Mouse (Mus musculus) neural tube, embryonic 11.5 days (tissue): ENCODE measurements around the gene Rora. TPM values are rescaled to one million over a fixed set of nuclear protein-coding genes. Genes with fewer than 3 reads are reported as not detected.

ENCODE experiments used
- ATAC-seq: fragments of 200-750 bp; cut with Nextera tagmentation; 2 replicates; pipeline ENCODE4 v1.8.0; 2017; ENCODE audit warnings: moderate number of reproducible peaks, mild to moderate bottlenecking, moderate TSS enrichment, moderate library complexity; ENCODE audit not compliant: insufficient read depth, low FRiP score, low TSS enrichment
- DNase-seq: peaks from one replicate; pipeline ENCODE4 v3.0.0-alpha.2; 2015; ENCODE audit warnings: low spot score
- H3K27ac ChIP-seq: fragments of 300-500 bp; sonication (generic); 2 replicates; pipeline ENCODE4 v1.5.1; 2014; ENCODE audit warnings: low read depth, mild to moderate bottlenecking, low read length
- H3K27me3 ChIP-seq: fragments of 300-500 bp; sonication (generic); 2 replicates; pipeline ENCODE4 v1.6.1; 2014; ENCODE audit warnings: mild to moderate bottlenecking, low read length, mixed read lengths; ENCODE audit not compliant: control insufficient read depth, insufficient read depth
- H3K36me3 ChIP-seq: fragments of 300-500 bp; sonication (generic); 2 replicates; pipeline ENCODE4 v1.6.1; 2014; ENCODE audit warnings: mild to moderate bottlenecking, low read length, moderate library complexity, mixed read lengths; ENCODE audit not compliant: control insufficient read depth, insufficient read depth
- H3K4me1 ChIP-seq: fragments of 300-500 bp; sonication (generic); 2 replicates; pipeline ENCODE4 v1.6.1; 2014; ENCODE audit warnings: low read length, mixed read lengths; ENCODE audit not compliant: control insufficient read depth, insufficient read depth
- H3K4me2 ChIP-seq: fragments of 300-500 bp; sonication (generic); 2 replicates; pipeline ENCODE4 v1.6.1; 2014; ENCODE audit warnings: low read depth, mild to moderate bottlenecking, moderate library complexity
- H3K4me3 ChIP-seq: fragments of 300-500 bp; sonication (generic); 2 replicates; pipeline ENCODE4 v1.5.1; 2014; ENCODE audit warnings: low read depth, low read length
- H3K9ac ChIP-seq: fragments of 300-500 bp; sonication (generic); 2 replicates; pipeline ENCODE4 v1.6.1; 2014; ENCODE audit warnings: mild to moderate bottlenecking, low read length
- H3K9me3 ChIP-seq: fragments of 300-500 bp; sonication (generic); 2 replicates; pipeline ENCODE4 v1.6.1; 2016; ENCODE audit warnings: low read length; ENCODE audit not compliant: control insufficient read depth
- WGBS: fragments of 180-500 bp; shearing (Covaris S2); extraction: QIAGEN DNeasy Blood & Tissue Kit; methylation state at CpG from one replicate; pipeline ENCODE4 v1.1.7; 2014; 5-methylcytosine and 5-hydroxymethylcytosine counted together
- polyA plus RNA-seq: library from polyadenylated mRNA; unstranded; fragments of >200 nt; fragmentation: Nextera tagmentation; extraction: Ambion mirVana; gene quantifications from 2 replicates; pipeline ENCODE4 v1.2.1, GENCODE M21; 2014

Gene Rora
- polyA plus RNA-seq, 1 experiment from 2014 or later = 3.2 TPM

- Histone ChIP-seq H3K9me3 (no peaks in the 10 kb centered on the region), H3K4me1 (no peaks in the 10 kb centered on the region), H3K36me3 (no peaks in the 10 kb centered on the region), H3K9ac (no peak overlapping the region), H3K4me2 (no peak overlapping the region), H3K27ac (no peak overlapping the region), H3K27me3 (no peaks in the 10 kb centered on the region), H3K4me3 (no peak overlapping the region)
- DNase-seq (peak; percentile 56), ATAC-seq (no peak)
- 41% methylated on average over 6 of the region's 6 CpGs for WGBS
These were observed 590.0 kb downstream of the Rora start for GRCm38 (mm10) chr9:69243626-69244025.

DNA sequence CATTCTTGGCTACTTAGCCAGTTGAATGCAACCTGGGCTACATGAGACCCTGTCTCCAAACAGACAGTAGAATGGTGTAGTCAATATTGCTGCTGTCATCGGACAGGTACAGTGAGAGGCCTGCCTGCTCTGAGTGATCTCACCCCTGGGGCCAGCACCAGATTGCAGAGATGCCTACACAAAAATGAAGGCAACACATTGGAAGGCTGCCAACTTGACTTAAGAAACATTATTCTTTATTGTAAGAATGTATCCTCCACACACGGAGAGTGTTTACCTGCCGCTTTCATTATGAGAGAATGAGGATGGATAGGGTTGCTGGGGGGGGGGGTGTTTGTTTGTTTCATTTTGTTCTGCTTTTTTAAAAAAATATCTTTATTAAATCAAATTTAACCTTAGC is 592.6 kb downstream of the Rora start:
- WGBS = 84% methylated on average over 3 of the region's 3 CpGs
- Histone ChIP-seq H3K27me3 (no peaks in the 10 kb centered on the region), H3K4me3 (no peak overlapping the region), H3K36me3 (no peaks in the 10 kb centered on the region), H3K4me2 (no peak overlapping the region), H3K9me3 (no peaks in the 10 kb centered on the region), H3K9ac (no peak overlapping the region), H3K27ac (no peak overlapping the region), H3K4me1 (no peaks in the 10 kb centered on the region)
- DNase-seq (no peak), ATAC-seq (no peak)

GRCm38 (mm10) chr9:69249586-69249985 is 596.0 kb downstream of the Rora start:
- no peak for DNase-seq
- ATAC-seq = no peak
- no peaks in the 10 kb centered on the region for H3K4me1 ChIP-seq
- H3K9me3 ChIP-seq = no peaks in the 10 kb centered on the region
- no peaks in the 10 kb centered on the region for H3K36me3 ChIP-seq
- no peaks in the 10 kb centered on the region for H3K27me3 ChIP-seq
- H3K27ac ChIP-seq = no peak overlapping the region
- H3K4me2 ChIP-seq = no peak overlapping the region
- H3K4me3 ChIP-seq = no peak overlapping the region
- 94% methylated on average over 3 of the region's 3 CpGs for WGBS
- no peak overlapping the region for H3K9ac ChIP-seq

DNA sequence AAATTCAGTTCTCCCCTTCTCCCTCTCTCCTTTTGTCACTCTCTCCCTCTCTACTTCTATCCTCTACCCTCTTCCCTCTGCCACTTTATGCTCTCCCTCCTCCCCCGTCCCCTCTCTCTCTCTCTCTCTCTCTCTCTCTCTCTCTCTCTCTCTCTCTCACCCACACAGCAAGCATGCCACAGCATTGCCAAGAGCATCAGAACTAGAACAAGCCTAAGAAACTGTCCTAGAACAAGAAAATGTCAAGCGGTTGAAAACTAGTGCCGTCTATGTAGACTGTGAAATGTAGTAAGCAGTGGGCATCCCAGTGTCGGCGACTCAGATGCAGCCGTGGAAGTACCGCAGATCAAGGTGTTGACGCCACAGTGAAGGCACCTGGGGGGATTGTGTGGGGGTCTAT is 596.7 kb downstream of the Rora start:
- no peak overlapping the region for H3K4me2 ChIP-seq
- H3K36me3 ChIP-seq = no peaks in the 10 kb centered on the region
- no peaks in the 10 kb centered on the region for H3K4me1 ChIP-seq
- DNase-seq = no peak
- no peak overlapping the region for H3K9ac ChIP-seq
- H3K27ac ChIP-seq = no peak overlapping the region
- no peak for ATAC-seq
- no peak overlapping the region for H3K4me3 ChIP-seq
- no peaks in the 10 kb centered on the region for H3K27me3 ChIP-seq
- H3K9me3 ChIP-seq = no peaks in the 10 kb centered on the region
- WGBS = 93% methylated on average over 8 of the region's 8 CpGs

DNA sequence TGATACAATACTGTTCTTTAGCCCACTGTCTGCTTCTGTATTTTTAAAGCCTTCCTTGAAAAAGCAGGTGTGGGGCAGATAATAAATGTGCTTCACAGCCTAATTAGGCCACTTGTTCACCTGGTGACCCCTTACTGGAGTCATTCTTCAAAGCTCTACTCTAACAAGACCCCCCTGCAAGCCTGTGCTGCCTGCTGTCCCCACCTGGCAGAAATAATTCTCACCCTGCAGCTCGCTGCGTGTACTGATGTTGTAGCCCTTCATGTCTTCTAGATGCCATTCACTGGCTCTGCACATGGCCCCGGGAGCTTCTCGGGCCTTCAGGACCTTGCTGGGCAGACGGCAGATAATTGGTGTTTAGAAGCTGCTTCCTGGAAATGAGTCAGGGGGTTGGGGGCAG is 604.9 kb downstream of the Rora start:
- no peak overlapping the region for H3K9ac ChIP-seq
- no peak overlapping the region for H3K4me3 ChIP-seq
- H3K4me1 ChIP-seq = no peaks in the 10 kb centered on the region
- H3K9me3 ChIP-seq = no peaks in the 10 kb centered on the region
- 61% methylated on average over 5 of the region's 5 CpGs for WGBS
- no peak overlapping the region for H3K27ac ChIP-seq
- ATAC-seq (no peak), DNase-seq (no peak)
- H3K4me2 ChIP-seq = no peak overlapping the region
- no peaks in the 10 kb centered on the region for H3K36me3 ChIP-seq
- no peaks in the 10 kb centered on the region for H3K27me3 ChIP-seq

DNA sequence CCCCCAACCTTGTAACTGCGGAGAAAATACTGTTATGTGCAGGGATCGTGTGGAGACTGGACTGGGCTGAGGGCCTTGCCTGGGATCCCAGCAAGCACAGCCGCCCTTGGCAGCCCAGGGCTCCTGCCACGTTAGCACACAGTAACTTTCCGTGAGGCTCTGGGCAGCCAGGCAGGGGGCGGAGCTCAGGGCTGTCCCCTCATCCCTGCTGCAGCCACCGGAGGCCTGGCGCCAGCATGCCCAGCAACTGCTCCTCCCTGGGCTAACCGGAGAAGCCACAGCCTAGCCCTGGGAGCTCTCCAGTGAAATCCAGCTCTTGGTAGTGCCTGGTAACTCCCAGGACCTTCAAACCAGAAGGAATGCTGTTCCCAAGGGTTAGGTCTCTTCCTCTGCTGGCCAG is 605.8 kb downstream of the Rora start:
- Histone ChIP-seq H3K9me3 (no peaks in the 10 kb centered on the region), H3K27me3 (no peaks in the 10 kb centered on the region), H3K4me2 (no peak overlapping the region), H3K9ac (no peak overlapping the region), H3K4me1 (no peaks in the 10 kb centered on the region), H3K4me3 (no peak overlapping the region), H3K27ac (no peak overlapping the region), H3K36me3 (no peaks in the 10 kb centered on the region)
- ATAC-seq (no peak), DNase-seq (peak; percentile 32)
- WGBS = 9% methylated on average over 9 of the region's 9 CpGs

DNA sequence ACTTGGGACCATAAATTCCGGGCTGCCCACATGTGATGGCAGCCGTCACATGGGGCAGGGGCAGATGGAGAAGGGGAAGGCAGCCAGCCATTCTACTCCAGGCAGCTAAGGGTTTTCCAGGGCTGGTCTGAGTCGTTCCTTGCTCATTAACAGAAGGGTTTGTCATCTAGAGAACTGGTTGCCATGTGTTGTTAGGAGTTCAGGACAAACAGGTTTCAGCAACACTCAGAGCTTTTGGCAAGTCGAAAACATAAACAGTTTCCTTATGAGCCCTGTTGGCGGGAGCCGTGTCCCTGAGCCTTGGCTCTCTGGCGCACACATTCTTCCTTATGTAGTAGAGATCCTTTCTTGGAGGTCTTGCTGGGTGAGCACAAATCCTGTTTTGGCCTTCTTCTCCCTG is 611.6 kb downstream of the Rora start:
- WGBS = 77% methylated on average over 7 of the region's 7 CpGs
- no peaks in the 10 kb centered on the region for H3K27me3 ChIP-seq
- no peak for ATAC-seq

GRCm38 (mm10) chr9:69270374-69270773 is 616.8 kb downstream of the Rora start:
- no peaks in the 10 kb centered on the region for H3K4me1 ChIP-seq
- no peak overlapping the region for H3K27ac ChIP-seq
- no peaks in the 10 kb centered on the region for H3K36me3 ChIP-seq
- no peak overlapping the region for H3K4me2 ChIP-seq
- no peak overlapping the region for H3K4me3 ChIP-seq
- no peaks in the 10 kb centered on the region for H3K9me3 ChIP-seq
- H3K27me3 ChIP-seq = no peaks in the 10 kb centered on the region
- no peak for DNase-seq
- no peak overlapping the region for H3K9ac ChIP-seq
- no peak for ATAC-seq
- WGBS = 43% methylated on average over 8 of the region's 8 CpGs

More for the DNA sequence above, 611.6 kb downstream of the Rora start:
- no peak for DNase-seq
- Histone ChIP-seq H3K4me1 (no peaks in the 10 kb centered on the region), H3K4me3 (no peak overlapping the region), H3K27ac (no peak overlapping the region), H3K9me3 (no peaks in the 10 kb centered on the region), H3K36me3 (no peaks in the 10 kb centered on the region), H3K9ac (no peak overlapping the region), H3K4me2 (no peak overlapping the region)

GRCm38 (mm10) chr9:69270931-69271330 is 617.3 kb downstream of the Rora start:
- no peak overlapping the region for H3K27ac ChIP-seq
- no peaks in the 10 kb centered on the region for H3K27me3 ChIP-seq
- 14% methylated on average over 7 of the region's 7 CpGs for WGBS
- DNase-seq (no peak), ATAC-seq (no peak)
- no peak overlapping the region for H3K4me2 ChIP-seq
- H3K9me3 ChIP-seq = no peaks in the 10 kb centered on the region
- H3K4me3 ChIP-seq = no peak overlapping the region
- no peak overlapping the region for H3K9ac ChIP-seq
- no peaks in the 10 kb centered on the region for H3K4me1 ChIP-seq
- no peaks in the 10 kb centered on the region for H3K36me3 ChIP-seq
